Mouse (Mus musculus) cerebellum, postnatal 4 days (tissue): ENCODE data around the gene Ston2.
"Not testable (repeated sequence)": the region's sequence is repeated elsewhere in the genome, so short reads cannot be mapped to it uniquely, and the experiment has no call there.

Experiments used
- DNase-seq, 2 experiments: peaks; one replicate each; pipeline ENCODE4 v3.0.0; 2022; ENCODE audit warnings: low spot score in 2 of 2, mixed read lengths in 1 of 2

The Ston2 gene

GRCm38 (mm10) chr12:91749543-91750184 lies 38.5 kb downstream of the Ston2 start:
- no peak for DNase-seq

DNA sequence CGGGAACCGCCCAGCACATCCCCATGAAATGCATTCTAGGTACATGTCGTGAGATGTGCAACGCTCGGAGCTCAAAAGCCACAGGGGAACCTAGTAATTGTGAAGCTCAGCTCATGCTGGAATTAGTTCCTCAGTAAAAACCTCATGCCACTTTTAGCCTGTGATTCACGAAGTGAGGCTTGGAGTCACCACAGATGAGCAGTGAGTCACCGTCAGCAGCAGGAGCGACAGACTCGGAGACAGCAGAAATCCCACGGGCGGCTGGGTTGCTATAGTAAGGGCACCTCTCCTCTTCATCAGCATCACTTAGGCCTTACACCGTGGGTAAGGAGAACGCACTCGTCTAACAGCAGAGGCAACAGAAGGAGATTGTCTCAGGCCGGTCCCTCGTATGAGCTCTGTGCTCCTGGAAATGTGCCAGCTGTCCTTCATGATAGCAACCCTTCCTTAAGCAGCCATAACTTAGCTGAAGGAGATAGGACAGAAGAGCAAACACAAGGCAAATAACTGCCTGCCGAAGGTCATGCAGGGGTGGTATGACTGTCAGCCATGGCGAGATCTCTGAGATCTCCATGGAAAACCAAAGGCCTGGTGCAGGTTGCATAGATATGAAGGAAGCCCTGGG lies 39.8 kb downstream of the Ston2 start:
- DNase-seq, result no peak

DNA sequence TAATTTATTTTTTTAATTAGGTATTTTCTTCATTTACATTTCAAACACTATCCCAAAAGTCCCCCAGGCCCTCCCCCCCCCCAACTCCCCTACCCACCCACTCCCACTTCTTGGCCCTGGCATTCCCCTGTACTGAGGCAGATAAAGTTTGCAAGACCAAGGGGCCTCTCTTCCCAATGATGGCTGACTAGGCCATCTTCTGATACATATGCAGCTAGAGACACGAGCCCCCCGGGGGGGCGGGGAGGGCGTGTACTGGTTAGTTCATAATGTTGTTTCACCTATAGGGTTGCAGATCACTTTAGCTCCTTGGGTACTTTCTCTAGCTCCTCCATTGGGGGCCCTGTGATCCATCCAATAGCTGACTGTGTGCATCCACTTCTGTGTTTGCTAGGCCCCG lies 41.3 kb downstream of the Ston2 start:
- not testable (repeated sequence) for DNase-seq

DNA sequence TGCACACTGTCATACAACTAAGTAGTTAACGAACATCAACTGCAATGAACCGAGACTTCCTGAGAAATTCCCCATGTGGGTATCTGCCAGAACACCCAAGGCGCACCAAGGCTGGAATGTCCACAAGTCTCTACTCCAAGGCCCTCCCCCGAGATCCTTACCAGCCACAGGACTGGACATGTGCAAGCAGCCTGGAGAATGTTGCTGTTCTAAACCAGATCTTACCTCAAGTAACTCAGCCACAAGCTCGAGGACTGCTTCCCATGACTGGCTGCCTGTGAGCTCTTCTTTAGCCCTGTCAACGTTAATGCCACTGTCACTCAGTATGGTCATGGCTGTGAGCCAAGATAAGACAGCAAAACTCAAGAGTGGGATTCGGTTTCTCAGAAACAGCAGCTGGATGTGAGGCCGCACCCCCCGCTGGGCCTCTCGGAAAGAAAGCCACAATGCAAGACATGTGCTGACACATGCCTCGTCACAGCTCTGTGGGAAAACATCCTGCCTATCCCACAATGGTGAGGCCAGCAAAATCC lies 42.4 kb downstream of the Ston2 start:
- DNase-seq, result no peak

GRCm38 (mm10) chr12:91744091-91744490 lies 44.1 kb downstream of the Ston2 start:
- no peak for DNase-seq

- DNase-seq, result no peak
These were observed 45.3 kb downstream of the Ston2 start for GRCm38 (mm10) chr12:91742916-91743315.

DNA sequence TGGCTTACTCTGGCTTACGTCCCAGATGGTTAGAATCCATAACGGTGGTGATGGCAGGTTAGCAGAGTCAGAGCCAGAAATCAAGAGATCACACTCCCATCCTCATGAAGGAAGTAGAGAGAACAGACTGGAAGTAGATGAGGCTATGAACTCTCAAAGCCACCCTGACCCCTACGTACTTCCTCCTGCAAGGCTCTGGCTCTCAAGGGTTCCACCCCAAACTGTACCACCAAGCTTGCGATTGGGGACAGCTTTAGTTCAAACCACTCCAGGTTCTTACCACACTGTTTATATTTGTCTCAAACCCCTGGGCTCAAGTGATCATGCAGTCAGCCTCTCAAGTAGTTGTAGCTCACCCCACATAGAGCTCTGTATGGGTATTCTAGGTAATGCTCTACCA lies 49.8 kb downstream of the Ston2 start:
- no peak for DNase-seq

DNA sequence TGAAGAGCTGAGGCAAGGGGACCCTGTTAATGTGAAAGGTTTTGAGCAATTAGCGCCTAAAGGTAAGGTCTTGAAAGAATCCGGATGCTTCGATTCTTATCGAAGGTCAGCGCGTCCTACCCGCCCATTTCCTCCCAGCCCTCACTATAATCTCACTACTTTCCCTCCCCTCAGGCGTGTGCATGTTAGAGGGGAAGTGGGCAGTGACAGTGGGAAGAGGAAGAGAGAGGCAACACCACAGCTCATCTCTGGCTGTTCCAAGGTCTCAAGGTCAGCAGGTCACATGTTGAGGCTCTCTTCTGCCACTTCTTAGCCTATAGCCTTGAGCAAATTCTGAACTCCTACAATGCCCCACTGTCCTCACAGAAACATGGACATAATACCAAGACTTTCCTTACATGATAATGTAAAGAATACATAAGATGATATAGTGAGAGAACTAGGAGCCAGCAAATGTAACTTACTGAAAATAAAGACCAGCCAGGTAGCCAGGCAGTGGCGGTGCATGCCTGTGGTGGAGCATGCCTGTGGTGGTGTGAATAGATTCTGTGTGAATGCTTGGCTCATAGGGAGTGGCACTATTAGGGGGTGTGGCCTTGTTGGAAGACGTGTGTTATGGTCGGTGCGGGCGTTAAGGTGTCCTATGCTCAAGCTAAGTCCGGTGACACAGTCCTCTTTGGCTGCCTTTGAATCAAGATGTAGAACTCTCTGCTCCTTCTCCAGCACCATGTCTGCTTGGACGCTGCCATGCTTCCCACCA lies 51.8 kb downstream of the Ston2 start:
- no peak for DNase-seq

- DNase-seq, result no peak
These were observed 53.8 kb downstream of the Ston2 start for GRCm38 (mm10) chr12:91734246-91735027.

DNA sequence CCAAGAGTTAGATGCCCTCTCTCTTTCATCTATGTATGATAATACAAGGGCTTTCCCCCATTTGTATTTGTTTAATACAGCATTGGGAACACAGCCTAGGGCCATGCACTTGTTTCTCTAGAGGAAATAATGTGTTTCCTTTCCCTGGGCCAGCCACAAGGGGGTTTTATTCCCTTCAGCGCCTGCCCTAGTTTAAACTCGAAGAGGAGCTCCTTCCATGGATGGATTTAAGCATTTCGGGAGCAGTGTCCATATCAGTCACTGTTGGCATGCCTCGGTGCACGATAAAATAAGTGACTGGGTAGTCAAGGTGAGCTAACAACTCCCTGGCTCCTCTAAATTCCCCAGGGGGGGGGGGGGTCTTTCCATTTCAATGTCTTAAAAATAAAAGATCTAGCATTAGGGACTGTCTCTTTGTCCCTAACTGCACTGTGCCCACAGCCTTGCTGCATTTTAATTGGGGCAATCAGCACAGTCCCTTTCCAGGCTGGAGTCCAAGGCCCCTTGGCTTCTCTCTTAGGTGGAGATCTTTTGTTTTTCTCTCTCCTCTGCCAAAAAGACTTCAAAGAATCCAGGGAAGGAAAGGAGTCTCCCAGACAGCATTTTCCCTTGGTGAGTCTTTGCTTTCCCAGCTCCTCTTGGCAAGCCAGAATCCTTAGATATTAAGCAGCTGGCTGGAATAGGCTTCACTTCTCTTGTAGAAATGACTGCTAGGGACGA lies 55.3 kb downstream of the Ston2 start:
- DNase-seq, result no peak

DNA sequence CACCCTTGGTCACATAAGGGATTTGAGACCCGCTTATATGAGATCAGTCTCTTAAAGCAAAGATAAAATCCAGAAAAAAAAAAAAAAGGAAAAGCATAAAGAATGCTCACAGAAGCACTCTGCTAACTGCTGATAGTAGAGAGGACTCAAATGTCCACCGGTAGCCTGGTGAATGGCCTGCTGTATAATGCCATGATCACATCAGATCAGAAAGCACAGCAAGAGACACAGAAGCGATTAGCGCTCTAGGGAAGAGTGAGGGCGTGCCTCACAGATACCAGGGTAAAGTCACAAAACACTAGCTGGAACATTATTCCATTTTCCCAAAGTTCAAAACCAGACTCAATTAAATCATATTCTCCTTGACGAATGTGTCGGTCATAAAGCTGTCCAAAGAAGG lies 62.0 kb downstream of the Ston2 start:
- no peak for DNase-seq

DNA sequence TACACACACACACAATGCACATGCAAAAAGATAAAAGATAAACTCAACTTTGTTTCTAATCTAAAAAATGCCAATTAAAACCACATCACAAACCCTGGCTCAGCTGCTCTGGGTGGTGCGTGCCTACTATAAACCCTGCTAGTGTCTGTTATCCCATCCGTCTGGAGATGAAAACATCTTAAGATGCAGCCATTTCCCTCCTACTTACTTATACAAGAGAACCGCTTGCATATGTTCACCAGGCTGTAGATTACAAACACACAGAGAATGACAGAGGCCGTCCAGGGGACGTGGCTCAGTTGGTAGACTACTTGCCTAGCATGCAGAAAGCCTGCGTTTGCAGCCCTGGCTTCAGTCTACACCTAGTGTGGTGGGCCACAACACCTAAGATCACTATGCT lies 64.3 kb downstream of the Ston2 start:
- DNase-seq, result no peak

DNA sequence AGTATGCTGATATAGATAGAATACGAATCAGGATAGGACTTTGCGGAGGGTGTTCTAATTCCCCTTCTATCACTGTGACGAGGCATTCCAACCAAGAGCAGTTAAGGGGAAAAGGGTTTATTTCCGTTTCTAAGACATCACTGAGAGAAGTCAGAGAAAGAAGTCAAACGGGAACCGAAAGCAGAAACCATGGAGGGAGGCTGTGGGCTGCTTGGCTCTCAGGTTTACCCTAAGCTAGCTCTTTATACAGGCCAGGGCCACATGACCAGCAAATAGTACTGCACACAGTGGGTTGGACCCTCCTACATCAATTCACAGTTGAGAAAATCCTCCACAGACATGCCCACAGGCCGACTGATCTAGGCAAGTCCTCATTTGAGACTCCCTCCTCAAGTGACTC lies 69.1 kb downstream of the Ston2 start:
- no peak for DNase-seq

GRCm38 (mm10) chr12:91715686-91716085 lies 72.5 kb downstream of the Ston2 start:
- no peak for DNase-seq

DNA sequence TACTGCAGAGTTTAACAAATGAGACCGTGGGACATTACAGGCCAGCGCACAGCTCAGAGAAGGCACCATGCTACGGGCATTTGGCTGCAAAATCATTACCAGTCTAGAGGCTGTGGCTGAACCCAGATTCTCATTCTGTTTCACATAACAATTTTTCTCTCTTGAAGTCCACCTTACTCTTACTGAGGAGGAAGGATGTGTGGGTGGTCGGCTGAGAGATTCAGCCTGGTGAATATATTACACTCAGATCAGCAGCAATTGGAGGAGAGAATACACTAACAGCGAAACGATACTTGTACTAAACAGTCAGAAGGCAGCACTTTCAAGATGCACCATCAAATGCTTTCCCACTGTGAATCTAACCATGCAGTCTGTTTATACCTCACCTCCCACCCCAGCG lies 74.8 kb downstream of the Ston2 start:
- no peak for DNase-seq

GRCm38 (mm10) chr12:91711655-91712054 lies 76.5 kb downstream of the Ston2 start:
- DNase-seq, result no peak

- DNase-seq, result peak in 1 of 2 experiments; percentile 13
These were observed 77.3 kb downstream of the Ston2 start for GRCm38 (mm10) chr12:91710876-91711275.

DNA sequence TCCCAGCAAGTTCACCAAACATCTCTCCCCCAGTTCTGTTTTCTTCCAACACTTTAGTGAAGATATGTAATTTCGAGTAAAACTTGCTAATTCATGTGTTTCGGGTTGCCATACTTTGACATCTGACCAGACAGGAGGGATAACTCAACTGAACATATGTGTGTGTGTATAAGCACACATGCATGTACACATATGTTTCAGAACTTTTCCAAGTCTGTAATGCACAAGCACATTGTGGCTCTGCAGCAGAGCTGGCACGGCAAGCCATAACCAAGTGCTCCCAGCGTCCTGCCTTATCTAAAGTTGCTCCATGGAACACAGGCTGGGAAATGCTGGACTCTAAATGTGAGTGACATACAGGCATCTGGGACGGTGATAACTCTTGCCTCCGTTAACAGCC lies 78.6 kb downstream of the Ston2 start:
- no peak for DNase-seq

DNA sequence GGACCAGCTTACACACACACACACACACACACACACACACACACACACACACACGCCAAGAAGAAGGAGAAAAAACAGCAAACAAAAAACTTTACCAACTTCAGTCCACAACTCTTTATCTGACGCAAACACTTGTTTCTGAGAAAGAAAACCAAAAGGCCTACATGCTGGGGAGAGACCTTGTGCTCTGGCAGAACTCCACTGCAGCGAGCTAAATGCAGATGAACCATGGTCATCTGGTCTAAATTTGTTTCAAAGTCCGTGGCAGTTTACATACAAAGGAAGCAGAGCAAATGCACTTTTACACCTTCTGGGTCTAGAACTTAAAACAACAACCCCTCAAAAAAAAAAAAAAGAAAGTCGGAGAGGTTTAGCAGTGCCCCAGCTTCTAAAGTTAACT lies 79.0 kb downstream of the Ston2 start:
- no peak for DNase-seq

- DNase-seq, result no peak
These were observed 80.4 kb downstream of the Ston2 start for GRCm38 (mm10) chr12:91707807-91708206.

DNA sequence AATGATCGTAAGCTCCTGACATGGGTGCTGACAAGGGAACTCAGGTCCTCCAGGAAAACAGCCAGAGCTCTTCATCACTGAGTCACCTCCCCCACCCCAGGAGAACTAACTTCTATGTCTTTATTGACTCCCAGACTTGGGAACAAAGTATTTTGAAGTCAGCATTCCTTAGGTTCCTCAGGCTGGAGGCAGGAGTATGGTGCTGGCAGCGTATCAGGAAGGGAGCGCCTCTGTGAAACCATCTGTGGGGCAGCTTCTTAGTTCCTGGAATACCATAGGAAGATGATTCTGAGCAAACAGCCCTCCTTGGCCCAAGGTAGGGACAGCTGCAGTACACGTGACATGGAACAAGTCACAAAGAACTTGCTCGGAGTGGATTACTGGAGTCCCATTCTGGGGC lies 84.7 kb downstream of the Ston2 start:
- no peak for DNase-seq
